In the genomic region with DNA sequence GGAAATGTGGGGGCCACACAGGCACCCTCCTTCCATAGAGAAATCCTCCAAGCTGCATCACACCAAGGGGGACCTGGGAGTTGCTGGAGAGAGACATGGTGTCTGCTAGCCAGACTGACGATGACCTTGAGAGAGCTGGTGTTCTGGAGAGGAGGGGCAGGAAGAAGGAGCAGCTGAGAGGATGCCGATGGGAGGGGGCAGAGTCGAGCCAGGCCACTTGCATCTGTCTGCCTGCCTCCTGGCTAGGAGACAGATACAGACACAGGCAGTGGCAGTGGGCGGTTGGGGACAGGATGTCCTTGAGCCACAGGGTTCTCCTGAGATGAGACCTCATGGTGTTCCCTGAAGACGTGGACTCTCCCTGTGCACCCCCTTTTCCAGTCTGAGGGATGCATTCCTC, we compare ENCODE assay signal across 8 mouse cellular contexts. TPM values are rescaled to one million over a fixed set of nuclear protein-coding genes. Genes with fewer than 3 reads are reported as not detected.
DNase-seq lines count a peak whose midpoint lies in the region; ATAC-seq lines count a peak whose summit lies in the region.

No protein-coding gene starts in this region.

- H3K27ac ChIP-seq in neural tube, embryonic 11.5 days (ENCODE audit: low read depth, low read length) = no peak overlapping the region
- H3K27ac ChIP-seq in heart, embryonic 11.5 days (ENCODE audit: low read depth, low read length) = peak overlapping the region; percentile 57
- no peak overlapping the region for H3K27ac ChIP-seq in forebrain, embryonic 13.5 days

- no peak for ATAC-seq in neural tube, embryonic 11.5 days (ENCODE audit: insufficient read depth, low FRiP score, low TSS enrichment)
- peak; percentile 41; the same call in 1 of the 2 replicates for ATAC-seq in heart, embryonic 11.5 days (replicated peaks; ENCODE audit: insufficient number of reproducible peaks, low FRiP score, low TSS enrichment)
- ATAC-seq in forebrain, embryonic 13.5 days = no peak

- H3K4me3 ChIP-seq in neural tube, embryonic 11.5 days (ENCODE audit: low read depth, low read length) = no peak overlapping the region
- H3K4me3 ChIP-seq in heart, embryonic 11.5 days (ENCODE audit: low read depth, low read length) = no peak overlapping the region
- H3K4me3 ChIP-seq in forebrain, embryonic 13.5 days = no peak overlapping the region

- H3K4me2 ChIP-seq in neural tube, embryonic 11.5 days (ENCODE audit: low read depth) = no peak overlapping the region
- 0 out of 2 replicates have a peak overlapping the region, but pooled peaks have one; percentile 19 for H3K4me2 ChIP-seq in heart, embryonic 11.5 days
- H3K4me2 ChIP-seq in forebrain, embryonic 13.5 days = no peak overlapping the region

- 31% methylated on average over 5 of the region's 5 CpGs for WGBS in neural tube, embryonic 11.5 days
- 4% methylated on average over 5 of the region's 5 CpGs for WGBS in heart, embryonic 11.5 days (ENCODE audit: insufficient replicate concordance)
- 37% methylated on average over 5 of the region's 5 CpGs for WGBS in forebrain, embryonic 13.5 days

- peaks cover 31% of the 10 kb centered on the region for H3K4me1 ChIP-seq in neural tube, embryonic 11.5 days (ENCODE audit: control insufficient read depth, insufficient read depth, low read length)
- H3K4me1 ChIP-seq in heart, embryonic 11.5 days (ENCODE audit: control insufficient read depth, insufficient read depth, low read length) = peaks cover 61% of the 10 kb centered on the region
- peaks cover 46% of the 10 kb centered on the region for H3K4me1 ChIP-seq in forebrain, embryonic 13.5 days

- H3K9me3 ChIP-seq in neural tube, embryonic 11.5 days (ENCODE audit: control insufficient read depth, low read length) = no peaks in the 10 kb centered on the region
- no peaks in the 10 kb centered on the region for H3K9me3 ChIP-seq in heart, embryonic 11.5 days (replicated peaks; ENCODE audit: control insufficient read depth, low read length)
- no peaks in the 10 kb centered on the region for H3K9me3 ChIP-seq in forebrain, embryonic 13.5 days (replicated peaks)

- no peak overlapping the region for H3K9ac ChIP-seq in neural tube, embryonic 11.5 days (ENCODE audit: low read length)
- H3K9ac ChIP-seq in heart, embryonic 11.5 days (ENCODE audit: low read depth, low read length) = no peak overlapping the region
- H3K9ac ChIP-seq in forebrain, embryonic 13.5 days = no peak overlapping the region

- no peaks in the 10 kb centered on the region for H3K27me3 ChIP-seq in neural tube, embryonic 11.5 days (ENCODE audit: control insufficient read depth, insufficient read depth, low read length)
- 0 out of 2 replicates have a peak, but pooled peaks cover 2% of the 10 kb centered on the region for H3K27me3 ChIP-seq in heart, embryonic 11.5 days (ENCODE audit: control insufficient read depth, insufficient read depth, low read length)
- no peaks in the 10 kb centered on the region for H3K27me3 ChIP-seq in forebrain, embryonic 13.5 days

- H3K36me3 ChIP-seq in neural tube, embryonic 11.5 days (ENCODE audit: control insufficient read depth, insufficient read depth, low read length) = no peaks in the 10 kb centered on the region
- H3K36me3 ChIP-seq in heart, embryonic 11.5 days (ENCODE audit: control insufficient read depth, insufficient read depth, low read length) = no peaks in the 10 kb centered on the region
- no peaks in the 10 kb centered on the region for H3K36me3 ChIP-seq in forebrain, embryonic 13.5 days (ENCODE audit: poor library complexity, severe bottlenecking)

- DNase-seq in neural tube, embryonic 11.5 days (ENCODE audit: low spot score) = peak; percentile 44
- DNase-seq in neural tube, embryonic 10.5 days (ENCODE audit: extremely low spot score, low spot score) = no peak
- DNase-seq in kidney, postnatal 10 days = peak; percentile 78
- peak; percentile 58 for DNase-seq in retina, embryonic 14.5 days (ENCODE audit: low spot score)
- no peak for DNase-seq in right cerebral cortex, postnatal 10 days (ENCODE audit: low spot score in 2 of 2)
- no peak for DNase-seq in spleen, postnatal 36 days (ENCODE audit: low spot score in 2 of 2)

RNA-seq across cellular contexts. Expression of a gene that starts 16.3 kb away (rescaled TPM):
- 1.5 and 2.5 TPM in 2 replicates for polyA plus RNA-seq in neural tube, embryonic 11.5 days (2014; fragmentation: Nextera tagmentation; extraction: Ambion mirVana)
- polyA plus RNA-seq in heart, embryonic 11.5 days (2014; fragmentation: Nextera tagmentation; extraction: Ambion mirVana) = 0.21 and 1.0 TPM in 2 replicates
- 2.3 and 3.3 TPM in 2 replicates for polyA plus RNA-seq in forebrain, embryonic 13.5 days (2015; fragmentation: Nextera tagmentation; extraction: Ambion mirVana)

RNA-seq across cellular contexts. Expression of a gene that starts 29.7 kb away (rescaled TPM):
- 2.5 and 3.1 TPM in 2 replicates for polyA plus RNA-seq in neural tube, embryonic 11.5 days (2014; fragmentation: Nextera tagmentation; extraction: Ambion mirVana)
- 0.55 and 1.1 TPM in 2 replicates for polyA plus RNA-seq in heart, embryonic 11.5 days (2014; fragmentation: Nextera tagmentation; extraction: Ambion mirVana)
- 1.3 and 3.1 TPM in 2 replicates for polyA plus RNA-seq in forebrain, embryonic 13.5 days (2015; fragmentation: Nextera tagmentation; extraction: Ambion mirVana)

Comparison
In these comparisons a context has a peak if more than half of its experiments do, and no peak if none do; other contexts are left out.
1. DNase-seq: peak in neural tube, embryonic 11.5 days (single experiment), kidney, postnatal 10 days (single experiment) and retina, embryonic 14.5 days (single experiment); none in neural tube, embryonic 10.5 days (single experiment), right cerebral cortex, postnatal 10 days (0 of 2) and spleen, postnatal 36 days (0 of 2).